In the genomic region with DNA sequence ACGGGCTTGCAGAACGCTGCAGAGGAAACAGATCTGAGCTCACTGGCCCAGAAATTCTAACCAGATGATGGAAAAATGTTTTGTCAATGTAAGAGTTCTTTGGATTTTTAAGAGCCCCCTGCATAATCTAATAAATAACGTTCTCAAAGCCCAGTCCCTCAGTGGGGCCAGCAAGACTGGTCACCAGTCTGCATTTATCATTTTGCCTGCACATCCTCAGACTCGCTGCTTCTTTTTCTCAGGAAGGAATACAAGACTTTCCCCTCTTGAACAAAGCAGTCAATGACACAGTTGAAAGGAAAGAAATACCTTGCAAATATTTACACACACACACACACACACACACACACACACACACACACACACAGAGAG, we compare ENCODE assay signal across 13 mouse cellular contexts.
DNase-seq lines count a peak whose midpoint lies in the region; ATAC-seq and TF ChIP-seq lines count a peak whose summit lies in the region.
"Had no signal": no experiment of that assay in that cellular context is flagged by ENCODE, and none has a peak within 500 bp of the region (broad histone marks: within the 10 kb centered on the region; RNA-seq: fewer than 3 reads in every experiment).

No protein-coding gene starts in this region.

- 0 out of 2 replicates have a peak, but pooled peaks cover 5% of the 10 kb centered on the region for H3K4me1 ChIP-seq in forebrain, embryonic 12.5 days
- H3K4me1 ChIP-seq in forebrain, postnatal 0 days (ENCODE audit: insufficient read depth), result no peaks in the 10 kb centered on the region
- H3K4me1 ChIP-seq in lung, embryonic 14.5 days (ENCODE audit: insufficient read depth), result no peaks in the 10 kb centered on the region
- peaks cover 9% of the 10 kb centered on the region; the same call in 1 of the 2 replicates for H3K4me1 ChIP-seq in hindbrain, embryonic 14.5 days (replicated peaks; ENCODE audit: control insufficient read depth, insufficient read depth, low read length)
- peaks cover 28% of the 10 kb centered on the region for H3K4me1 ChIP-seq in limb, embryonic 14.5 days (ENCODE audit: control insufficient read depth, insufficient read depth, low read length)
- H3K4me1 ChIP-seq in liver, embryonic 12.5 days, result no peaks in the 10 kb centered on the region

- H3K4me3 ChIP-seq in forebrain, embryonic 12.5 days (replicated peaks), result no peak overlapping the region
- no peak overlapping the region for H3K4me3 ChIP-seq in forebrain, postnatal 0 days (ENCODE audit: low read depth, low read length)
- H3K4me3 ChIP-seq in lung, embryonic 14.5 days (ENCODE audit: low read depth, low read length), result no peak overlapping the region
- no peak overlapping the region for H3K4me3 ChIP-seq in hindbrain, embryonic 14.5 days (replicated peaks; ENCODE audit: low read length)
- no peak overlapping the region for H3K4me3 ChIP-seq in limb, embryonic 14.5 days (replicated peaks; ENCODE audit: low read length)
- no peak overlapping the region for H3K4me3 ChIP-seq in liver, embryonic 12.5 days
- H3K4me3 ChIP-seq: layer of hippocampus, adult 2 months had no signal

- no peak overlapping the region for H3K4me2 ChIP-seq in forebrain, embryonic 12.5 days
- no peak overlapping the region for H3K4me2 ChIP-seq in forebrain, postnatal 0 days (ENCODE audit: low read depth)
- no peak overlapping the region for H3K4me2 ChIP-seq in lung, embryonic 14.5 days
- no peak overlapping the region for H3K4me2 ChIP-seq in hindbrain, embryonic 14.5 days (replicated peaks)
- H3K4me2 ChIP-seq in limb, embryonic 14.5 days (replicated peaks; ENCODE audit: low read depth, low read length, severe bottlenecking), result no peak overlapping the region
- H3K4me2 ChIP-seq in liver, embryonic 12.5 days, result no peak overlapping the region

- TF ChIP-seq POLR2A in limb, embryonic 14.5 days (IDR thresholded peaks at IDR 0.05; ENCODE audit: borderline replicate concordance, extremely low read depth, insufficient read depth, insufficient read length), result no peak

- no peak for TF ChIP-seq CTCF in forebrain, postnatal 0 days (IDR thresholded peaks at IDR 0.05; ENCODE audit: low read depth)
- TF ChIP-seq CTCF in lung, embryonic 14.5 days (IDR thresholded peaks at IDR 0.05; ENCODE audit: low read depth), result no peak

- H3K36me3 ChIP-seq in forebrain, embryonic 12.5 days (replicated peaks), result no peaks in the 10 kb centered on the region
- H3K36me3 ChIP-seq in forebrain, postnatal 0 days (ENCODE audit: insufficient read depth), result no peaks in the 10 kb centered on the region
- H3K36me3 ChIP-seq in lung, embryonic 14.5 days (ENCODE audit: insufficient read depth), result no peaks in the 10 kb centered on the region
- no peaks in the 10 kb centered on the region for H3K36me3 ChIP-seq in hindbrain, embryonic 14.5 days (replicated peaks; ENCODE audit: control insufficient read depth, insufficient read depth)
- H3K36me3 ChIP-seq in limb, embryonic 14.5 days (ENCODE audit: control insufficient read depth, insufficient read depth, low read length), result no peaks in the 10 kb centered on the region
- H3K36me3 ChIP-seq in liver, embryonic 12.5 days, result no peaks in the 10 kb centered on the region

- no peak overlapping the region for H3K9ac ChIP-seq in forebrain, embryonic 12.5 days
- H3K9ac ChIP-seq in forebrain, postnatal 0 days, result no peak overlapping the region
- H3K9ac ChIP-seq in lung, embryonic 14.5 days, result no peak overlapping the region
- H3K9ac ChIP-seq in hindbrain, embryonic 14.5 days, result no peak overlapping the region
- H3K9ac ChIP-seq in limb, embryonic 14.5 days (ENCODE audit: low read depth, low read length, severe bottlenecking), result peak overlapping the region; percentile 12; the same call in 1 of the 2 replicates
- no peak overlapping the region for H3K9ac ChIP-seq in liver, embryonic 12.5 days
- H3K9ac ChIP-seq: liver, postnatal 0 days had no signal

- ATAC-seq in forebrain, embryonic 12.5 days (ENCODE audit: low FRiP score), result no peak
- no peak for ATAC-seq in forebrain, postnatal 0 days
- no peak for ATAC-seq in lung, embryonic 14.5 days (ENCODE audit: insufficient read depth)
- no peak for ATAC-seq in hindbrain, embryonic 14.5 days (ENCODE audit: low FRiP score)
- ATAC-seq in limb, embryonic 14.5 days (ENCODE audit: low FRiP score, low read depth), result peak; percentile 13; the same call in 1 of the 2 replicates
- no peak for ATAC-seq in liver, embryonic 12.5 days
- ATAC-seq: liver, postnatal 0 days; midbrain, embryonic 16.5 days had no signal

- no peak for DNase-seq in forebrain, postnatal 0 days
- no peak for DNase-seq in lung, embryonic 14.5 days
- DNase-seq in lung, postnatal 4 days, result no peak
- no peak for DNase-seq in hindbrain, embryonic 14.5 days (ENCODE audit: low spot score)
- DNase-seq in limb, embryonic 14.5 days (ENCODE audit: low spot score), result no peak
- DNase-seq in spleen, adult 12 weeks (ENCODE audit: low spot score), result no peak
- DNase-seq: cerebellum, adult 8-10 months; liver, postnatal 0 days had no signal

- H3K27me3 ChIP-seq in forebrain, embryonic 12.5 days, result no peaks in the 10 kb centered on the region
- no peaks in the 10 kb centered on the region for H3K27me3 ChIP-seq in forebrain, postnatal 0 days (ENCODE audit: insufficient read depth, low read length)
- H3K27me3 ChIP-seq in lung, embryonic 14.5 days (ENCODE audit: insufficient read depth, low read length), result no peaks in the 10 kb centered on the region
- H3K27me3 ChIP-seq in hindbrain, embryonic 14.5 days (ENCODE audit: control insufficient read depth, insufficient read depth, low read length), result no peaks in the 10 kb centered on the region
- H3K27me3 ChIP-seq in limb, embryonic 14.5 days (ENCODE audit: control insufficient read depth, insufficient read depth, low read length), result no peaks in the 10 kb centered on the region
- no peaks in the 10 kb centered on the region for H3K27me3 ChIP-seq in liver, embryonic 12.5 days (replicated peaks)
- H3K27me3 ChIP-seq: Patski had no signal

- H3K27ac ChIP-seq in forebrain, embryonic 12.5 days, result peak overlapping the region; percentile 42; the same call in 1 of the 2 replicates
- H3K27ac ChIP-seq in forebrain, postnatal 0 days (ENCODE audit: low read depth, low read length), result no peak overlapping the region
- 0 out of 2 replicates have a peak overlapping the region, but pooled peaks have one; percentile 58 for H3K27ac ChIP-seq in lung, embryonic 14.5 days (ENCODE audit: low read depth)
- 0 out of 2 replicates have a peak overlapping the region, but pooled peaks have one; percentile 9 for H3K27ac ChIP-seq in hindbrain, embryonic 14.5 days
- H3K27ac ChIP-seq in limb, embryonic 14.5 days (replicated peaks; ENCODE audit: low read depth, low read length), result peak overlapping the region; percentile 86
- H3K27ac ChIP-seq in liver, embryonic 12.5 days, result no peak overlapping the region
- H3K27ac ChIP-seq: layer of hippocampus, adult 2 months had no signal

- WGBS in forebrain, embryonic 12.5 days, result 66% methylated on average over 4 of the region's 4 CpGs
- WGBS in forebrain, postnatal 0 days, result 54% methylated on average over 4 of the region's 4 CpGs
- WGBS in lung, embryonic 14.5 days, result 11% methylated on average over 4 of the region's 4 CpGs
- WGBS in hindbrain, embryonic 14.5 days, result 41% methylated on average over 4 of the region's 4 CpGs
- 19% methylated on average over 4 of the region's 4 CpGs for WGBS in limb, embryonic 14.5 days
- 53% methylated on average over 4 of the region's 4 CpGs for WGBS in liver, embryonic 12.5 days (ENCODE audit: insufficient replicate concordance)

- no peaks in the 10 kb centered on the region for H3K9me3 ChIP-seq in forebrain, embryonic 12.5 days
- no peaks in the 10 kb centered on the region for H3K9me3 ChIP-seq in forebrain, postnatal 0 days (ENCODE audit: low read length)
- H3K9me3 ChIP-seq in lung, embryonic 14.5 days (ENCODE audit: low read depth, low read length), result no peaks in the 10 kb centered on the region; the same call in 1 of the 2 replicates
- no peaks in the 10 kb centered on the region for H3K9me3 ChIP-seq in hindbrain, embryonic 14.5 days (ENCODE audit: control insufficient read depth, low read length)
- H3K9me3 ChIP-seq in limb, embryonic 14.5 days (ENCODE audit: control insufficient read depth, low read length), result no peaks in the 10 kb centered on the region
- no peaks in the 10 kb centered on the region for H3K9me3 ChIP-seq in liver, embryonic 12.5 days (replicated peaks)

Comparison
In these comparisons a context has a peak if more than half of its experiments do, and no peak if none do; other contexts are left out.
1. H3K27ac ChIP-seq: peak in forebrain, embryonic 12.5 days (single experiment), lung, embryonic 14.5 days (single experiment), hindbrain, embryonic 14.5 days (single experiment) and limb, embryonic 14.5 days (single experiment); none in forebrain, postnatal 0 days (single experiment) and liver, embryonic 12.5 days (single experiment).